Mouse (Mus musculus): ENCODE data around the gene Spx. TPM values are rescaled to one million over a fixed set of nuclear protein-coding genes. Genes with fewer than 3 reads are reported as not detected.

Gene Spx
- polyA plus RNA-seq, 1 experiment from 2014 or later, result 1.9 TPM

GRCm38 (mm10) chr6:142458010-142458409 is 44.8 kb downstream of the Spx start:
- peak; percentile 52; the same call in 1 of the 2 replicates for ATAC-seq (ENCODE audit: low read depth)
- no peaks in the 10 kb centered on the region for H3K27me3 ChIP-seq (ENCODE audit: control insufficient read depth, insufficient read depth, low read length)
- WGBS, result 42% methylated on average over 7 of the region's 7 CpGs
- no peak overlapping the region for H3K4me2 ChIP-seq (ENCODE audit: low read depth, low read length)
- H3K9me3 ChIP-seq (ENCODE audit: control insufficient read depth, low read length), result no peaks in the 10 kb centered on the region
- H3K4me1 ChIP-seq (ENCODE audit: control insufficient read depth, insufficient read depth, low read length), result no peaks in the 10 kb centered on the region
- H3K9ac ChIP-seq (replicated peaks; ENCODE audit: low read depth, low read length), result no peak overlapping the region
- H3K27ac ChIP-seq (ENCODE audit: low read depth, low read length), result no peak overlapping the region
- H3K36me3 ChIP-seq (ENCODE audit: control insufficient read depth, insufficient read depth, low read length), result no peaks in the 10 kb centered on the region
- no peak overlapping the region for H3K4me3 ChIP-seq (ENCODE audit: low read depth, low read length)

GRCm38 (mm10) chr6:142459017-142459678 is 45.9 kb downstream of the Spx start:
- WGBS, result 60% methylated on average over 14 of the region's 14 CpGs
- no peak overlapping the region for H3K9ac ChIP-seq (replicated peaks; ENCODE audit: low read depth, low read length)
- peak; percentile 43; the same call in 1 of the 2 replicates for ATAC-seq (ENCODE audit: low read depth)
- no peak overlapping the region for H3K4me2 ChIP-seq (ENCODE audit: low read depth, low read length)
- no peak overlapping the region for H3K4me3 ChIP-seq (ENCODE audit: low read depth, low read length)
- H3K36me3 ChIP-seq (ENCODE audit: control insufficient read depth, insufficient read depth, low read length), result no peaks in the 10 kb centered on the region
- no peaks in the 10 kb centered on the region for H3K4me1 ChIP-seq (ENCODE audit: control insufficient read depth, insufficient read depth, low read length)
- no peaks in the 10 kb centered on the region for H3K27me3 ChIP-seq (ENCODE audit: control insufficient read depth, insufficient read depth, low read length)
- H3K9me3 ChIP-seq (ENCODE audit: control insufficient read depth, low read length), result no peaks in the 10 kb centered on the region
- H3K27ac ChIP-seq (ENCODE audit: low read depth, low read length), result no peak overlapping the region

GRCm38 (mm10) chr6:142462194-142462593 is 49.0 kb downstream of the Spx start:
- 89% methylated on average over 6 of the region's 6 CpGs for WGBS
- no peak overlapping the region for H3K4me2 ChIP-seq (ENCODE audit: low read depth, low read length)
- H3K27me3 ChIP-seq (ENCODE audit: control insufficient read depth, insufficient read depth, low read length), result no peaks in the 10 kb centered on the region
- H3K9ac ChIP-seq (replicated peaks; ENCODE audit: low read depth, low read length), result no peak overlapping the region
- no peak overlapping the region for H3K27ac ChIP-seq (ENCODE audit: low read depth, low read length)
- ATAC-seq (ENCODE audit: low read depth), result no peak
- no peaks in the 10 kb centered on the region for H3K9me3 ChIP-seq (ENCODE audit: control insufficient read depth, low read length)
- no peaks in the 10 kb centered on the region for H3K36me3 ChIP-seq (ENCODE audit: control insufficient read depth, insufficient read depth, low read length)
- no peaks in the 10 kb centered on the region for H3K4me1 ChIP-seq (ENCODE audit: control insufficient read depth, insufficient read depth, low read length)
- no peak overlapping the region for H3K4me3 ChIP-seq (ENCODE audit: low read depth, low read length)

Other genes with a start within 250 kb of the Spx start
- gene Slco1a6, start 204.9 kb upstream of the Spx start, polyA plus RNA-seq (2014; fragmentation: Nextera tagmentation; extraction: Ambion mirVana), result not detected in 2 replicates
- not detected in 2 replicates for gene Iapp, start 115.0 kb upstream of the Spx start, polyA plus RNA-seq (2014; fragmentation: Nextera tagmentation; extraction: Ambion mirVana)
- 0.18 and 0.35 TPM in 2 replicates for gene Slco1a5, start 90.5 kb upstream of the Spx start, polyA plus RNA-seq (2014; fragmentation: Nextera tagmentation; extraction: Ambion mirVana)
- 19.4 and 22.4 TPM in 2 replicates for gene Pyroxd1, start 67.8 kb upstream of the Spx start, polyA plus RNA-seq (2014; fragmentation: Nextera tagmentation; extraction: Ambion mirVana)
- 27.9 and 32.3 TPM in 2 replicates for gene Recql, start 26.4 kb upstream of the Spx start, polyA plus RNA-seq (2014; fragmentation: Nextera tagmentation; extraction: Ambion mirVana)
- 80.4 and 87.0 TPM in 2 replicates for gene Golt1b, start 26.2 kb upstream of the Spx start, polyA plus RNA-seq (2014; fragmentation: Nextera tagmentation; extraction: Ambion mirVana)
- gene Gys2, start 59.7 kb downstream of the Spx start, polyA plus RNA-seq (2014; fragmentation: Nextera tagmentation; extraction: Ambion mirVana), result not detected in 2 replicates
- gene Ldhb, start 94.5 kb downstream of the Spx start, polyA plus RNA-seq (2014; fragmentation: Nextera tagmentation; extraction: Ambion mirVana), result 568 and 607 TPM in 2 replicates
- gene Kcnj8, start 158.2 kb downstream of the Spx start, polyA plus RNA-seq (2014; fragmentation: Nextera tagmentation; extraction: Ambion mirVana), result 8.3 and 11.7 TPM in 2 replicates